Mouse (Mus musculus) lung, postnatal 0 days (tissue): ENCODE data around the gene Fgf12. TPM values are rescaled to one million over a fixed set of nuclear protein-coding genes. Genes with fewer than 3 reads are reported as not detected.

Source experiments
- ATAC-seq: fragments of 200-750 bp; cut with Nextera tagmentation; 2 replicates; pipeline ENCODE4 v1.8.0; 2017; ENCODE audit warnings: moderate library complexity
- DNase-seq: peaks from one replicate; pipeline ENCODE4 v3.0.0-alpha.2; 2016; ENCODE audit warnings: low spot score
- H3K27ac ChIP-seq: fragments of 300-500 bp; sonication (generic); 2 replicates; pipeline ENCODE4 v1.5.1; 2014; ENCODE audit warnings: antibody characterized with exemption, mild to moderate bottlenecking, low read length, mixed read lengths
- H3K27me3 ChIP-seq: fragments of 300-500 bp; sonication (generic); replicated peaks from 2 replicates; pipeline ENCODE4 v1.6.1; 2014; ENCODE audit warnings: low read length, mixed read lengths; ENCODE audit not compliant: insufficient read depth
- H3K36me3 ChIP-seq: fragments of 300-500 bp; sonication (generic); 2 replicates; pipeline ENCODE4 v1.6.1; 2014; ENCODE audit warnings: low read length, mixed read lengths; ENCODE audit not compliant: insufficient read depth
- H3K4me1 ChIP-seq: fragments of 300-500 bp; sonication (generic); 2 replicates; pipeline ENCODE4 v1.6.1; 2014; ENCODE audit warnings: antibody characterized with exemption, low read depth, low read length, mixed read lengths; ENCODE audit not compliant: insufficient read depth
- H3K4me2 ChIP-seq: fragments of 300-500 bp; sonication (generic); replicated peaks from 2 replicates; pipeline ENCODE4 v1.6.1; 2014; ENCODE audit warnings: low read depth, mild to moderate bottlenecking, low read length, moderate library complexity, mixed read lengths
- H3K4me3 ChIP-seq: fragments of 300-500 bp; sonication (generic); 2 replicates; pipeline ENCODE4 v1.5.1; 2014; ENCODE audit warnings: low read depth, low read length
- H3K9ac ChIP-seq: fragments of 300-500 bp; sonication (generic); replicated peaks from 2 replicates; pipeline ENCODE4 v1.6.1; 2014; ENCODE audit warnings: low read depth, mild to moderate bottlenecking
- H3K9me3 ChIP-seq: fragments of 300-500 bp; sonication (generic); 2 replicates; pipeline ENCODE4 v1.6.1; 2016; ENCODE audit warnings: low read length, mixed read lengths
- CTCF ChIP-seq: IDR thresholded peaks from 2 replicates; pipeline ENCODE4 v1.5.1; 2016; ENCODE audit warnings: antibody characterized with exemption, mild to moderate bottlenecking
- EP300 ChIP-seq: IDR thresholded peaks from 2 replicates; pipeline ENCODE4 v1.6.1; 2016; ENCODE audit warnings: antibody characterized with exemption, mild to moderate bottlenecking, control low read depth
- WGBS: fragments of 180-500 bp; shearing (Covaris S2); extraction: QIAGEN DNeasy Blood & Tissue Kit; methylation state at CpG from one replicate; pipeline ENCODE4 v1.1.7; 2014; 5-methylcytosine and 5-hydroxymethylcytosine counted together
- polyA plus RNA-seq: library from polyadenylated mRNA; unstranded; fragments of >200 nt; fragmentation: Nextera tagmentation; extraction: Ambion mirVana; gene quantifications from 2 replicates; pipeline ENCODE4 v1.2.1, GENCODE M21; 2015

Fgf12 gene
- polyA plus RNA-seq, 1 experiment from 2014 or later: 3.6 TPM

GRCm38 (mm10) chr16:28337930-28338329 lies 414.9 kb downstream of the Fgf12 start:
- ATAC-seq: no peak
- H3K4me3 ChIP-seq: no peak overlapping the region
- H3K4me1 ChIP-seq: no peaks in the 10 kb centered on the region
- no peak overlapping the region for H3K27ac ChIP-seq
- no peak for DNase-seq
- no peak overlapping the region for H3K9ac ChIP-seq
- no peaks in the 10 kb centered on the region for H3K27me3 ChIP-seq
- H3K4me2 ChIP-seq: no peak overlapping the region
- WGBS: 74% methylated on average over 1 of the region's 1 CpGs
- TF ChIP-seq EP300 (no peak), CTCF (peak; percentile 42)
- no peaks in the 10 kb centered on the region for H3K9me3 ChIP-seq
- no peaks in the 10 kb centered on the region for H3K36me3 ChIP-seq

GRCm38 (mm10) chr16:28336700-28337099 lies 416.2 kb downstream of the Fgf12 start:
- Histone ChIP-seq H3K36me3 (no peaks in the 10 kb centered on the region), H3K4me3 (no peak overlapping the region), H3K4me2 (no peak overlapping the region), H3K4me1 (no peaks in the 10 kb centered on the region), H3K9me3 (no peaks in the 10 kb centered on the region), H3K9ac (no peak overlapping the region), H3K27ac (no peak overlapping the region), H3K27me3 (no peaks in the 10 kb centered on the region)
- ATAC-seq: no peak
- no peak for DNase-seq
- TF ChIP-seq CTCF (no peak), EP300 (no peak)
- WGBS: 41% methylated on average over 1 of the region's 1 CpGs

- no peaks in the 10 kb centered on the region for H3K36me3 ChIP-seq
- H3K4me3 ChIP-seq: no peak overlapping the region
- TF ChIP-seq CTCF (no peak), EP300 (no peak)
- no peak overlapping the region for H3K9ac ChIP-seq
- ATAC-seq: no peak
- H3K4me2 ChIP-seq: no peak overlapping the region
- H3K27me3 ChIP-seq: no peaks in the 10 kb centered on the region
- H3K27ac ChIP-seq: no peak overlapping the region
- no peaks in the 10 kb centered on the region for H3K4me1 ChIP-seq
- H3K9me3 ChIP-seq: no peaks in the 10 kb centered on the region
- no peak for DNase-seq
- WGBS: 81% methylated on average over 3 of the region's 3 CpGs
Observed at GRCm38 (mm10) chr16:28335025-28335424, 417.8 kb downstream of the Fgf12 start.

GRCm38 (mm10) chr16:28323576-28323975 lies 429.3 kb downstream of the Fgf12 start:
- no peaks in the 10 kb centered on the region for H3K36me3 ChIP-seq
- 79% methylated on average over 3 of the region's 3 CpGs for WGBS
- H3K9ac ChIP-seq: no peak overlapping the region
- no peak overlapping the region for H3K27ac ChIP-seq
- H3K4me2 ChIP-seq: no peak overlapping the region
- H3K9me3 ChIP-seq: no peaks in the 10 kb centered on the region
- TF ChIP-seq EP300 (no peak), CTCF (no peak)
- ATAC-seq (no peak), DNase-seq (no peak)
- H3K27me3 ChIP-seq: no peaks in the 10 kb centered on the region
- H3K4me3 ChIP-seq: no peak overlapping the region
- H3K4me1 ChIP-seq: no peaks in the 10 kb centered on the region

GRCm38 (mm10) chr16:28311618-28312017 lies 441.2 kb downstream of the Fgf12 start:
- Histone ChIP-seq H3K4me2 (no peak overlapping the region), H3K4me1 (no peaks in the 10 kb centered on the region), H3K27ac (no peak overlapping the region), H3K27me3 (no peaks in the 10 kb centered on the region), H3K9ac (no peak overlapping the region), H3K36me3 (no peaks in the 10 kb centered on the region), H3K9me3 (no peaks in the 10 kb centered on the region), H3K4me3 (no peak overlapping the region)
- WGBS: 83% methylated on average over 4 of the region's 4 CpGs
- DNase-seq (no peak), ATAC-seq (no peak)
- no peak for TF ChIP-seq EP300
- TF ChIP-seq CTCF: no peak

- no peak overlapping the region for H3K27ac ChIP-seq
- TF ChIP-seq CTCF (no peak), EP300 (no peak)
- no peak for DNase-seq
- H3K27me3 ChIP-seq: no peaks in the 10 kb centered on the region
- no peaks in the 10 kb centered on the region for H3K9me3 ChIP-seq
- no peak overlapping the region for H3K4me3 ChIP-seq
- WGBS: 51% methylated on average over 1 of the region's 1 CpGs
- ATAC-seq: no peak
- no peak overlapping the region for H3K4me2 ChIP-seq
- H3K4me1 ChIP-seq: no peaks in the 10 kb centered on the region
- no peaks in the 10 kb centered on the region for H3K36me3 ChIP-seq
- no peak overlapping the region for H3K9ac ChIP-seq
Observed at GRCm38 (mm10) chr16:28303889-28304288, 449.0 kb downstream of the Fgf12 start.

- Histone ChIP-seq H3K4me2 (no peak overlapping the region), H3K36me3 (no peaks in the 10 kb centered on the region), H3K4me1 (no peaks in the 10 kb centered on the region), H3K27ac (no peak overlapping the region), H3K9ac (no peak overlapping the region), H3K9me3 (no peaks in the 10 kb centered on the region), H3K27me3 (no peaks in the 10 kb centered on the region), H3K4me3 (no peak overlapping the region)
- ATAC-seq: no peak
- TF ChIP-seq EP300 (no peak), CTCF (no peak)
- no peak for DNase-seq
- 58% methylated on average over 4 of the region's 4 CpGs for WGBS
Observed at GRCm38 (mm10) chr16:28289689-28290330, 463.1 kb downstream of the Fgf12 start.
